Mouse (Mus musculus): ENCODE results near the gene Vmn2r10. TPM values are rescaled to one million over a fixed set of nuclear protein-coding genes. Genes with fewer than 3 reads are reported as not detected.
"Not testable (repeated sequence)": the region's sequence is repeated elsewhere in the genome, so short reads cannot be mapped to it uniquely, and the experiment has no call there.

The Vmn2r10 gene
- polyA plus RNA-seq (2014; fragmentation: Nextera tagmentation; extraction: Ambion mirVana) = not detected in 2 replicates

DNA sequence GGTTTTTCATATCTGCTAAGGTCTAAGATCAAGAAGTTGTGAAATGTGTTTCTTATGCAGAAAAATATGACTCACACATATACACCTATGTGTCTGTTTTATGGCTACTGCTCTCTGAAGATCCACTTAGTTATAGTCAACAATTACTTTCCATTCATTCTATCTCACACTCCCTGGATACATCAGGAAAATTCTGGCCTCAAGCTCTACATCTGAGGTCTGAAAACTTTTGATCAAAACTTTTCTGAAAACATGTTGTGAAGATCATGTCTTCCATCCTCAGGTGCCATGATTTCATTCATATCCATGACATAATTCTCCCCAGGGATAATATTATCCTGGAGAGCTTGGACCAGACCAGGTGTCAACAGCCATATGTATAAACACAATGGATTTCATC lies at the start of gene Vmn2r10:
Gene Vmn2r10, minus strand, starts transcription at position 101 of the 400 bp plus-strand sequence.
- not testable (repeated sequence) for H3K9ac ChIP-seq; H3K4me2 ChIP-seq; H3K9me3 ChIP-seq (ENCODE audit: low read depth, low read length); H3K4me1 ChIP-seq (ENCODE audit: insufficient read depth); ATAC-seq (ENCODE audit: insufficient read depth); DNase-seq; H3K27me3 ChIP-seq (ENCODE audit: insufficient read depth, low read length); H3K27ac ChIP-seq (ENCODE audit: low read depth); H3K36me3 ChIP-seq (ENCODE audit: insufficient read depth); H3K4me3 ChIP-seq (ENCODE audit: low read depth, low read length)

DNA sequence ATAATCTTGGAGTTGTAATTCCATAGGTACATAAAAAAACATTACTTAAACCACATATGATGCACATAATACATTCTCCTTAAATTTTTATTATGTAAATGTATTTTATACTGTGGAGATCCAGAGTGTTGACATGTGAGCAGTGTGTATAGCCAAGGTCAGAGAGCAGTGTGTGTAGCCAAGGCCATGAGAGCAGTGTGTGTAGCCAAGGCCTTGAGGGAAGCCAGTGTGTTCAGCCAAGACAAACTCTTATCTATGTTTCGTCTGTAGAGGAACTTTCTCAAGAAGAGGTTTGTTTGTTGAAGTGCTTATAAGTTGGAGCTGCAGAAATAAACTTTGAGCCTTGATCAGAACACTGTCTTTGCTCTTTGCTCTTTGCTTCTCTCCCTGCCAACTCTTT lies 49.0 kb upstream of the Vmn2r10 start:
- WGBS = 55% methylated on average over 1 of the region's 1 CpGs
- no peak for ATAC-seq (ENCODE audit: insufficient read depth)
- H3K4me3 ChIP-seq (ENCODE audit: low read depth, low read length) = no peak overlapping the region
- no peak overlapping the region for H3K4me2 ChIP-seq
- no peak overlapping the region for H3K27ac ChIP-seq (ENCODE audit: low read depth)
- H3K27me3 ChIP-seq (ENCODE audit: insufficient read depth, low read length) = no peaks in the 10 kb centered on the region
- no peaks in the 10 kb centered on the region for H3K4me1 ChIP-seq (ENCODE audit: insufficient read depth)
- no peak for DNase-seq
- H3K9ac ChIP-seq = no peak overlapping the region
- H3K36me3 ChIP-seq (ENCODE audit: insufficient read depth) = no peaks in the 10 kb centered on the region
- TF ChIP-seq CTCF (IDR thresholded peaks at IDR 0.05; ENCODE audit: low read depth) = no peak
- H3K9me3 ChIP-seq (ENCODE audit: low read depth, low read length) = no peaks in the 10 kb centered on the region; the same call in 1 of the 2 replicates

DNA sequence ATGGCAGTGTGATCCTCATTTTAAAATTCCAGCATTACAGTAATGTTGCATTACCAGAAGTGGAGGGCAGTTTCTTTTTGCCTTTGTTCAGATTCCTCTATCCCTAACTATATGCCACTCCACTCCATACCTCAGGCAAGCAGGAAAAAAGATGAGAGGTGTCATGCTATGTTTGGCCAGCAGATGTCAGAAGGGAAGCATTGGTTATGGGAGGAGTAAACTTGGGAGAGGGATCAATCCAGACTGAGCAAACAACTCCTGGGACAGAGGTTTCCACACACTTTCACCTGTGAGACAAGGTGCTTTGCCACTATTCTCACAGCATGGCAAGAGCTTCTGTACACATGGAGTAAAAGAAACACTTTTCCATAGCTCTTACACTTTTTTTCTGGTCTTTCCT lies 26.3 kb upstream of the Vmn2r10 start:
- DNase-seq = peak; percentile 4
- peak; percentile 32; the same call in 1 of the 2 replicates for TF ChIP-seq CTCF (IDR thresholded peaks at IDR 0.05; ENCODE audit: low read depth)
- no peak overlapping the region for H3K4me3 ChIP-seq (ENCODE audit: low read depth, low read length)

DNA sequence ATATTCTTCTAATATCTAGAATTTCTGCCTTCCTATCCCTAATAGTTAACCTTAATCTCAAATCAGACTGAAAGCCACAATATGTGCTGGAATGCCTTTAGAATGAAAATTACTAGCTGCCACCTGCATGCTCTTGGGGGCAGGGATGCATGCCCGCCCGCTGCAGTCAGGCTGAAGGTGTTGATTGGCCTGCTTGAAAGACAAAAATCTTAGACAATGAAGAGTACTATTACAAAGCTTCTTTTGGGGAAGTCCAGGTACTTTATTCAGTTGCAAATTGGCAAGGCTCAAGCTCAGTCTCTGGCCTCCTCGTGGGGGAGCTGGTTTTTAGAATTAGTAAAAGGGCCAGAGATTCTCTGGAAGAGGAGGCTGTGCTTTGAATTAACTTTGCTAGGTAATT lies 17.4 kb downstream of the Vmn2r10 start:
- 72% methylated on average over 3 of the region's 3 CpGs for WGBS
- Histone ChIP-seq H3K4me2 (no peak overlapping the region), H3K4me1 (ENCODE audit: insufficient read depth) (no peaks in the 10 kb centered on the region), H3K4me3 (ENCODE audit: low read depth, low read length) (no peak overlapping the region), H3K27me3 (ENCODE audit: insufficient read depth, low read length) (no peaks in the 10 kb centered on the region), H3K36me3 (ENCODE audit: insufficient read depth) (no peaks in the 10 kb centered on the region), H3K9me3 (ENCODE audit: low read depth, low read length) (peaks cover 4% of the 10 kb centered on the region; the same call in 1 of the 2 replicates), H3K27ac (ENCODE audit: low read depth) (no peak overlapping the region), H3K9ac (no peak overlapping the region)
- no peak for TF ChIP-seq CTCF (IDR thresholded peaks at IDR 0.05; ENCODE audit: low read depth)
- ATAC-seq (ENCODE audit: insufficient read depth) = no peak
- no peak for DNase-seq

More for the DNA sequence above, 26.3 kb upstream of the Vmn2r10 start:
- H3K4me2 ChIP-seq = no peak overlapping the region
- no peaks in the 10 kb centered on the region for H3K9me3 ChIP-seq (ENCODE audit: low read depth, low read length)
- no peaks in the 10 kb centered on the region for H3K27me3 ChIP-seq (ENCODE audit: insufficient read depth, low read length)
- no peak overlapping the region for H3K27ac ChIP-seq (ENCODE audit: low read depth)
- no peak for ATAC-seq (ENCODE audit: insufficient read depth)
- H3K36me3 ChIP-seq (ENCODE audit: insufficient read depth) = no peaks in the 10 kb centered on the region
- no peaks in the 10 kb centered on the region for H3K4me1 ChIP-seq (ENCODE audit: insufficient read depth)
- H3K9ac ChIP-seq = no peak overlapping the region

Other genes with a start within 250 kb of the Vmn2r10 start
- not detected in 2 replicates for gene Rnf212, start 231.5 kb downstream of the Vmn2r10 start, polyA plus RNA-seq (2014; fragmentation: Nextera tagmentation; extraction: Ambion mirVana)
- not detected in 2 replicates for gene Tmed11, start 211.2 kb downstream of the Vmn2r10 start, polyA plus RNA-seq (2014; fragmentation: Nextera tagmentation; extraction: Ambion mirVana)
- gene Vmn2r8, start 197.7 kb downstream of the Vmn2r10 start, polyA plus RNA-seq (2014; fragmentation: Nextera tagmentation; extraction: Ambion mirVana) = not detected in 2 replicates
- gene Vmn2r9, start 153.9 kb downstream of the Vmn2r10 start, polyA plus RNA-seq (2014; fragmentation: Nextera tagmentation; extraction: Ambion mirVana) = not detected in 2 replicates
- not detected in 2 replicates for gene Vmn2r11, start 53.0 kb upstream of the Vmn2r10 start, polyA plus RNA-seq (2014; fragmentation: Nextera tagmentation; extraction: Ambion mirVana)
- gene Vmn2r12, start 91.4 kb upstream of the Vmn2r10 start, polyA plus RNA-seq (2014; fragmentation: Nextera tagmentation; extraction: Ambion mirVana) = not detected in 2 replicates
- not detected in 2 replicates for gene Vmn2r13, start 185.7 kb upstream of the Vmn2r10 start, polyA plus RNA-seq (2014; fragmentation: Nextera tagmentation; extraction: Ambion mirVana)
- not detected in 2 replicates for gene Vmn2r14, start 218.2 kb upstream of the Vmn2r10 start, polyA plus RNA-seq (2014; fragmentation: Nextera tagmentation; extraction: Ambion mirVana)

All from lung, embryonic 14.5 days (tissue).